8 mouse cellular contexts compared by ENCODE assay signal in the genomic region with DNA sequence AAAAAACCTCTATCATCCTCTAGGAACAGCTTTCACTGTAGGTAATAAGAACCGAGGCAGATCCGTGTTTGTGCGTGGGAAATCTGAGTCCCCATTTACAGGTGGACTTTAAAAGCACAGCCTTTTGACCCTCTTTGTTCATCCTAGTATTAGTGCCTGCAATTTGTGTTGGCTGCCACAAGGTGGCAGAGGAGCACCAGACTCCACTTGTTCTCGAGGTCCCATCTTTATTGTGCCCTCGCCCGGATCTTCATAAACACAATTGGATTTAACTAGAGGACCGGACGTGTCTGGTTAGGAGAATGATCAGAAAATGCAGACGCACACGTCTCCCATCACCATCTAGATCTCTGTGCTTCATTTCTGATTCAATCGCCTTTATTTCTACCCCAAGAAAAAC.
DNase-seq lines count a peak whose midpoint lies in the region; TF ChIP-seq lines count a peak whose summit lies in the region.

No protein-coding gene starts in this region.

- H3K27ac ChIP-seq in spleen, adult 2 months (ENCODE audit: insufficient read depth, low read length): no peak overlapping the region

- no peak overlapping the region for H3K4me3 ChIP-seq in spleen, adult 2 months (ENCODE audit: extremely low read depth, insufficient read depth, insufficient read length)

- intact Hi-C loops in heart, postnatal 14 days (cut with DNase I): loop anchor here (5.0 kb wide), 3 partner anchors 123 to 1143 kb away; no protein-coding TSS in a partner anchor
- intact Hi-C loops in heart, postnatal 25 days (cut with DNase I): loop anchor here (5.0 to 10.0 kb wide), 2 partner anchors 326 to 1638 kb away; a partner anchor contains a TSS

- no peak for TF ChIP-seq POLR2A in spleen, adult 2 months (IDR thresholded peaks at IDR 0.05; ENCODE audit: low read depth, low read length)

- H3K36me3 ChIP-seq in spleen, adult 2 months (ENCODE audit: control insufficient read depth, insufficient read depth, low read length): no peaks in the 10 kb centered on the region

- WGBS in spleen, adult 2 months: 58% methylated on average over 11 of the region's 11 CpGs

- peak; percentile 35 to 41 for DNase-seq in heart, postnatal 14 days
- no peak for DNase-seq in heart, postnatal 25 days (ENCODE audit: low spot score)
- no peak for DNase-seq in spleen, adult 2 months (ENCODE audit: low read depth in 1 of 2, low spot score in 2 of 2)
- no peak for DNase-seq in spleen, adult 18-20 months
- DNase-seq in embryo, embryonic 11 days: peak; percentile 77
- peak; percentile 10 for DNase-seq in lung, postnatal 14 days
- no peak for DNase-seq in spleen, postnatal 14 days (ENCODE audit: low spot score in 2 of 2)
- no peak for DNase-seq in ovary, postnatal 14 days (ENCODE audit: low spot score)

- no peaks in the 10 kb centered on the region for H3K4me1 ChIP-seq in spleen, adult 2 months (ENCODE audit: control insufficient read depth, insufficient read depth, insufficient read length)

- H3K27me3 ChIP-seq in spleen, adult 2 months (ENCODE audit: control insufficient read depth, insufficient read depth, low read length): no peaks in the 10 kb centered on the region

- peak; percentile 44; the same call in 1 of the 2 replicates for TF ChIP-seq CTCF in spleen, adult 2 months (IDR thresholded peaks at IDR 0.05; ENCODE audit: extremely low read depth, insufficient read depth, insufficient read length, insufficient replicate concordance)

Comparison
In these comparisons a context has a peak if more than half of its experiments do, and no peak if none do; other contexts are left out.
1. DNase-seq: peak in heart, postnatal 14 days (2 of 2), embryo, embryonic 11 days (single experiment) and lung, postnatal 14 days (single experiment); none in heart, postnatal 25 days (single experiment), spleen, adult 2 months (0 of 2), spleen, adult 18-20 months (0 of 2), spleen, postnatal 14 days (0 of 2) and ovary, postnatal 14 days (single experiment).